Mouse (Mus musculus) adrenal gland, adult 18-20 months (tissue): ENCODE data around the gene Tmem251. TPM values are rescaled to one million over a fixed set of nuclear protein-coding genes. Genes with fewer than 3 reads are reported as not detected.

Source experiments
- DNase-seq, 2 experiments: peaks; one replicate each; pipeline ENCODE4 v3.0.0; 2021 to 2022; ENCODE audit warnings: low spot score in 2 of 2
- total RNA-seq, 2 experiments: library from RNA; stranded (reverse); gene quantifications; 1 replicate in 1 of 2; 2 replicates in 1 of 2; pipeline ENCODE4 v1.2.3; 2021

The Tmem251 gene
- total RNA-seq, 2 experiments from 2014 or later = 8.0 to 10.5 TPM

- DNase-seq = peak in 1 of 2 experiments; percentile 49
These were observed 35.3 kb upstream of the Tmem251 start for GRCm38 (mm10) chr12:102708220-102708619.

GRCm38 (mm10) chr12:102709896-102710295 is 33.7 kb upstream of the Tmem251 start:
- no peak for DNase-seq

- no peak for DNase-seq
These were observed 32.6 kb upstream of the Tmem251 start for GRCm38 (mm10) chr12:102710851-102711375.

- no peak for DNase-seq
These were observed 30.3 kb upstream of the Tmem251 start for GRCm38 (mm10) chr12:102713153-102713865.

- DNase-seq = no peak
These were observed 29.4 kb upstream of the Tmem251 start for GRCm38 (mm10) chr12:102714116-102714515.

GRCm38 (mm10) chr12:102714654-102715395 is 28.7 kb upstream of the Tmem251 start:
- no peak for DNase-seq

GRCm38 (mm10) chr12:102719552-102720315 is 23.8 kb upstream of the Tmem251 start:
- no peak for DNase-seq

- DNase-seq = no peak
These were observed 21.1 kb upstream of the Tmem251 start for GRCm38 (mm10) chr12:102722451-102722850.

- no peak for DNase-seq
These were observed 20.6 kb upstream of the Tmem251 start for GRCm38 (mm10) chr12:102722966-102723365.

GRCm38 (mm10) chr12:102723861-102724260 is 19.7 kb upstream of the Tmem251 start:
- DNase-seq = no peak

GRCm38 (mm10) chr12:102725146-102725545 is 18.4 kb upstream of the Tmem251 start:
- no peak for DNase-seq

- peak; percentile 45 to 50 for DNase-seq
These were observed 17.8 kb upstream of the Tmem251 start for GRCm38 (mm10) chr12:102725761-102726175.

GRCm38 (mm10) chr12:102729855-102730797 is 13.4 kb upstream of the Tmem251 start:
- DNase-seq = no peak

- no peak for DNase-seq
These were observed 12.6 kb upstream of the Tmem251 start for GRCm38 (mm10) chr12:102730798-102731619.

- peak; percentile 55 to 71 for DNase-seq
These were observed 10.2 kb upstream of the Tmem251 start for GRCm38 (mm10) chr12:102733381-102733780.

GRCm38 (mm10) chr12:102739096-102739495 is 4.5 kb upstream of the Tmem251 start:
- no peak for DNase-seq

- no peak for DNase-seq
These were observed 3.3 kb upstream of the Tmem251 start for GRCm38 (mm10) chr12:102740285-102740684.

- DNase-seq = no peak
These were observed 1.5 kb upstream of the Tmem251 start for GRCm38 (mm10) chr12:102742056-102742455.

GRCm38 (mm10) chr12:102743036-102743588 is 450 bp upstream of the Tmem251 start:
- DNase-seq = no peak
